Mouse (Mus musculus): Measurements from ENCODE around the gene Dennd6a. TPM values are rescaled to one million over a fixed set of nuclear protein-coding genes. Genes with fewer than 3 reads are reported as not detected.

Dennd6a gene
- polyA plus RNA-seq, 1 experiment = 22.2 TPM

- no peak overlapping the region for H3K27ac ChIP-seq (ENCODE audit: insufficient read depth, low read length)
- no peak for TF ChIP-seq CTCF (IDR thresholded peaks at IDR 0.05; ENCODE audit: extremely low read depth, insufficient read depth, low read length)
- no peak for TF ChIP-seq POLR2A (IDR thresholded peaks at IDR 0.05; ENCODE audit: extremely low read depth, insufficient read depth, low read length)
- H3K4me1 ChIP-seq (ENCODE audit: control insufficient read depth, insufficient read depth, low read length) = no peaks in the 10 kb centered on the region
- H3K4me3 ChIP-seq (ENCODE audit: insufficient read depth, low read length) = no peak overlapping the region
These were observed 3.8 kb upstream of the Dennd6a start for GRCm38 (mm10) chr14:26569880-26570279.

- no peak for TF ChIP-seq POLR2A (IDR thresholded peaks at IDR 0.05; ENCODE audit: extremely low read depth, insufficient read depth, low read length)
- TF ChIP-seq CTCF (IDR thresholded peaks at IDR 0.05; ENCODE audit: extremely low read depth, insufficient read depth, low read length) = no peak
- H3K27ac ChIP-seq (ENCODE audit: insufficient read depth, low read length) = no peak overlapping the region
- H3K4me1 ChIP-seq (ENCODE audit: control insufficient read depth, insufficient read depth, low read length) = no peaks in the 10 kb centered on the region
- no peak overlapping the region for H3K4me3 ChIP-seq (ENCODE audit: insufficient read depth, low read length)
These were observed 1.5 kb upstream of the Dennd6a start for GRCm38 (mm10) chr14:26571951-26572675.

GRCm38 (mm10) chr14:26576255-26576780 lies 2.7 kb downstream of the Dennd6a start:
- no peak overlapping the region for H3K4me3 ChIP-seq (ENCODE audit: insufficient read depth, low read length)
- TF ChIP-seq CTCF (IDR thresholded peaks at IDR 0.05; ENCODE audit: extremely low read depth, insufficient read depth, low read length) (no peak), POLR2A (IDR thresholded peaks at IDR 0.05; ENCODE audit: extremely low read depth, insufficient read depth, low read length) (no peak)
- H3K27ac ChIP-seq (ENCODE audit: insufficient read depth, low read length) = no peak overlapping the region
- H3K4me1 ChIP-seq (ENCODE audit: control insufficient read depth, insufficient read depth, low read length) = peaks cover 2% of the 10 kb centered on the region; the same call in 1 of the 2 replicates

- no peak overlapping the region for H3K27ac ChIP-seq (ENCODE audit: insufficient read depth, low read length)
- H3K4me3 ChIP-seq (ENCODE audit: insufficient read depth, low read length) = no peak overlapping the region; the same call in 1 of the 2 replicates
These were observed 5.1 kb downstream of the Dennd6a start for GRCm38 (mm10) chr14:26578791-26579191.

GRCm38 (mm10) chr14:26579346-26580343 lies 6.0 kb downstream of the Dennd6a start:
- TF ChIP-seq CTCF (IDR thresholded peaks at IDR 0.05; ENCODE audit: extremely low read depth, insufficient read depth, low read length) = no peak
- peak; percentile 72 for TF ChIP-seq POLR2A (IDR thresholded peaks at IDR 0.05; ENCODE audit: extremely low read depth, insufficient read depth, low read length)
- Histone ChIP-seq H3K27ac (ENCODE audit: insufficient read depth, low read length) (peak overlapping the region; percentile 99), H3K4me1 (ENCODE audit: control insufficient read depth, insufficient read depth, low read length) (peaks cover 6% of the 10 kb centered on the region; the same call in 1 of the 2 replicates)

More at GRCm38 (mm10) chr14:26578791-26579191, 5.1 kb downstream of the Dennd6a start:
- peaks cover 6% of the 10 kb centered on the region; the same call in 1 of the 2 replicates for H3K4me1 ChIP-seq (ENCODE audit: control insufficient read depth, insufficient read depth, low read length)
- TF ChIP-seq POLR2A (IDR thresholded peaks at IDR 0.05; ENCODE audit: extremely low read depth, insufficient read depth, low read length) (no peak), CTCF (IDR thresholded peaks at IDR 0.05; ENCODE audit: extremely low read depth, insufficient read depth, low read length) (no peak)

GRCm38 (mm10) chr14:26583645-26584044 lies 10.0 kb downstream of the Dennd6a start:
- Histone ChIP-seq H3K4me3 (ENCODE audit: insufficient read depth, low read length) (no peak overlapping the region), H3K27ac (ENCODE audit: insufficient read depth, low read length) (no peak overlapping the region)
- TF ChIP-seq CTCF (IDR thresholded peaks at IDR 0.05; ENCODE audit: extremely low read depth, insufficient read depth, low read length) = no peak
- no peak for TF ChIP-seq POLR2A (IDR thresholded peaks at IDR 0.05; ENCODE audit: extremely low read depth, insufficient read depth, low read length)

More at GRCm38 (mm10) chr14:26579346-26580343, 6.0 kb downstream of the Dennd6a start:
- peak overlapping the region; percentile 88 for H3K4me3 ChIP-seq (ENCODE audit: insufficient read depth, low read length)

GRCm38 (mm10) chr14:26587116-26587515 lies 13.5 kb downstream of the Dennd6a start:
- Histone ChIP-seq H3K4me3 (ENCODE audit: insufficient read depth, low read length) (no peak overlapping the region), H3K27ac (ENCODE audit: insufficient read depth, low read length) (no peak overlapping the region), H3K4me1 (ENCODE audit: control insufficient read depth, insufficient read depth, low read length) (no peaks in the 10 kb centered on the region)
- TF ChIP-seq CTCF (IDR thresholded peaks at IDR 0.05; ENCODE audit: extremely low read depth, insufficient read depth, low read length) = no peak
- TF ChIP-seq POLR2A (IDR thresholded peaks at IDR 0.05; ENCODE audit: extremely low read depth, insufficient read depth, low read length) = no peak

More at GRCm38 (mm10) chr14:26583645-26584044, 10.0 kb downstream of the Dennd6a start:
- H3K4me1 ChIP-seq (ENCODE audit: control insufficient read depth, insufficient read depth, low read length) = peaks cover 6% of the 10 kb centered on the region; the same call in 1 of the 2 replicates

- Histone ChIP-seq H3K27ac (ENCODE audit: insufficient read depth, low read length) (no peak overlapping the region), H3K4me1 (ENCODE audit: control insufficient read depth, insufficient read depth, low read length) (no peaks in the 10 kb centered on the region), H3K4me3 (ENCODE audit: insufficient read depth, low read length) (no peak overlapping the region)
- no peak for TF ChIP-seq CTCF (IDR thresholded peaks at IDR 0.05; ENCODE audit: extremely low read depth, insufficient read depth, low read length)
- no peak for TF ChIP-seq POLR2A (IDR thresholded peaks at IDR 0.05; ENCODE audit: extremely low read depth, insufficient read depth, low read length)
These were observed 17.7 kb downstream of the Dennd6a start for GRCm38 (mm10) chr14:26591353-26591752.

- Histone ChIP-seq H3K4me3 (ENCODE audit: insufficient read depth, low read length) (no peak overlapping the region), H3K4me1 (ENCODE audit: control insufficient read depth, insufficient read depth, low read length) (no peaks in the 10 kb centered on the region), H3K27ac (ENCODE audit: insufficient read depth, low read length) (no peak overlapping the region)
- no peak for TF ChIP-seq CTCF (IDR thresholded peaks at IDR 0.05; ENCODE audit: extremely low read depth, insufficient read depth, low read length)
- TF ChIP-seq POLR2A (IDR thresholded peaks at IDR 0.05; ENCODE audit: extremely low read depth, insufficient read depth, low read length) = no peak
These were observed 19.7 kb downstream of the Dennd6a start for GRCm38 (mm10) chr14:26593281-26593895.

Measured in cortical plate, adult 2 months (tissue).